Mouse (Mus musculus) kidney, adult 18-20 months (tissue): Measurements from ENCODE around the gene Prr15l.

Experiments used
- DNase-seq: peaks from one replicate; pipeline ENCODE4 v3.0.0; 2021

The Prr15l gene

GRCm38 (mm10) chr11:96924861-96925260 is 3.0 kb upstream of the Prr15l start:
- DNase-seq, result no peak

DNA sequence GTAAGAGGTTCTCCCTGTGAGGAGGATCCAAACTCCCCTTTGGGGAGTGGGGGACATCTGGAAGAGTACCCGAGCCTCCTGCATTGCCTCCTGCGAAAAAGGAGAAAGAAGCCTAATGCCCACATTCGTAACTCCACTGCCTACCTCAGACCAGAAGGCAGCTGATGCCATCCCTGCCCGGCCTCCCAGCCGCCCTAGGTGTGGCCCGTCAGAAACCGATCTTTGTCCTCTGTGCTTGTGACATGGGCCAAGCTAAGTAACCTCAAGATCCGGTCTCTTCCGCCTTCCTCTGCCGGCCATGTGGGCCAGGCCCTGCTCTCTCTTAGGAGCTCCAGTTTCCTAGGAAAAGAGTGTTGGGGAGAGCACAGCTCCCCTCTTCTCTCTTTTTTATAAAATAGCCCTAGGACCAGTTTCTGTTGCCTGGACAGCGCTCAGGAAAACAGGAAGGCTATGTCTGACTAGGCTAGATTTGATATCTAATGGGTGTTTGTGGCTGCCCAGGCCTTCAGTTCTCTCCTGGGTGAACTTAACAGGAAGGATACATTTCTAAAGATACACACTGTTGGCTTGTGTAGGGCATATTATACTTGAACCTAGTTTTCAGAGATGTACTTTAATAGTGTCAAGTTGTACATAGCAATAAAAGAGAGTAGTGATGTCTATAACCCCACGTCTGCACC is 2.3 kb upstream of the Prr15l start:
- no peak for DNase-seq

GRCm38 (mm10) chr11:96926587-96926986 is 1.3 kb upstream of the Prr15l start:
- no peak for DNase-seq

DNA sequence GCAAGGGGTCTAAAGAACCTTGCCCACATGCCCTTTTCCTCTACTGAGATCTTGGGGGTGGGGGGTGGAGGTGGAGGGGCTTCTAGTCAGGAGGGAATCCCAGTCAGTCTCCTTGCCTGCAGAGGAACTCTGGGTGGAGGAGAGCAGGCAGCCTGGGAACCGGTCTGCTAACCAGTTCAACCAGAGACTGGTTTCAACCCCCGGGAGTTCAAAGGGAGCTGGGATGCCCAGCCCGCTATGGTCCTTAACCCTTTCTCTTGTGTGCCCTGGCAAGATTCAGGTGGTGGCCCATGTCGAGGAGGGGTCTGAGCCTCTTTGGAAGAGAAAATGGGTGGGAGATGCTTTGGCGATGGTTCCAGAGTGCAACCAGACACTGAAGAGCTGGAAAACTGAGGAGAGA is 787 bp downstream of the Prr15l start:
- DNase-seq, result no peak

DNA sequence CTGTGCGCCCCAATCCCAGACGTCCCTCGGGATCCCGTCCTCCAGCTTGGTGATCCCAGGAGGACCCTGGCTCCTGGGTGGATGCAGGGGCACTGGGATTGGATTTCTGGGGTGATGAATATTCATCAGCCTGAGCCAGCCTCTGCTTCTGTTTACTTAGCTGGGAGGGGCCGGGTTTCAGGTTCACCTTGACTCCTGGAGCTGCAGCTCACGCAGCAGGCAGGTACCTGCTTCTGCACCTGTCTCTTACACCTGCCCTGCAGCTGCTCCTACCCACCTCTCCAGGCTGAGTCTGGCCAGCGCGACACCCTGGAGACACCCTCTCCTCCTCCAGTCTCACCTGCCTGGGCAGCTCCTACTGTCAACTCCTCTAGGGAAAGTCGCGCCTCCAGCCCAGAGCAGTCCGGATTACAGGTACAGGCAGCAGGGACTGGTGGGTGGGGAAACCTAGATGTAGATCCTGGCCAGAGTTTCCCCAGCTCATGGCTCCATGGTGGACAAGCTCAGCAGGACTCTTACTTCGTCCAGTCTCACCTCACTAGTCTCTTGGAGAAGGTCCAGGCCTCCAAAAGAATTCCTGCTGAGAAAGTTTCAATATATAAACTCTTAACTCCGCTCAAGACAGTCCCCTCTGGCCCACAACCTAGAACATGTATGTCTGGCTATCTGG is 1.3 kb downstream of the Prr15l start:
- DNase-seq, result peak; percentile 86

- peak; percentile 78 for DNase-seq
Measured at GRCm38 (mm10) chr11:96929766-96930331, 1.9 kb downstream of the Prr15l start.

DNA sequence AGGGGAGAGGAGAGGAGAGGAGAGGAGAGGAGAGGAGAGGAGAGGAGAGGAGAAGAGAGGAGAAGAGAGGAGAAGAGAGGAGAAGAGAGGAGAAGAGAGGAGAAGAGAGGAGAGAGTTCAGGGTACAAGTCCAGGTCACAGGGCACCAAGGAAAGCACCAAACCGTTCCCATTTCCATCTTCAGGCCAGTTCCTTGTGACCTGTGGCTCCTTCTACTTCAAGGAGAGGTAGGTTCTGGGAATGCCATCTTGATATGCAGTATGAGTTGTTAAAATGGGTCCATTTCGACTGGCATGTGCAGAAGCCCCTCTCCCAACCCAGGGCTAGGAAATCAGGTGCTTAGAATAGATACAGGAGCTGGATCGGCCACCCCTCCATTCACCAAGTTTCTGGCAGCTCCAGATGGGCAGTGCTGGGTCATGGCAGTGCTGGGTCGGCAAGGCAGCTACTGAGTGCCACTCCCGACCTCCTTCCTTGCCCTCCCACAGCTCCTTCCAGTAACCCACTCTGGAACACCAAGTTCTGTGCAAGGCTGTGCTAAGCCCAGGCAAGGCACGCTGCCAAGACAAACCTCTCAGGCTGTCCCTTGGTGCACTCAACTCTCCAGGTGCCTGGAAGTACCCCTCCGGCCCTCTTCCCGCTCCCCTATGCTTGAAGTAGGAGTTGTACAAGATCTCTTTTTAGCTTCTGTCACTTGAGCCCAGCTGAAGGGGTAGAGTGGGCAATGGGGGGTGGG is 3.6 kb downstream of the Prr15l start:
- DNase-seq, result peak; percentile 85

DNA sequence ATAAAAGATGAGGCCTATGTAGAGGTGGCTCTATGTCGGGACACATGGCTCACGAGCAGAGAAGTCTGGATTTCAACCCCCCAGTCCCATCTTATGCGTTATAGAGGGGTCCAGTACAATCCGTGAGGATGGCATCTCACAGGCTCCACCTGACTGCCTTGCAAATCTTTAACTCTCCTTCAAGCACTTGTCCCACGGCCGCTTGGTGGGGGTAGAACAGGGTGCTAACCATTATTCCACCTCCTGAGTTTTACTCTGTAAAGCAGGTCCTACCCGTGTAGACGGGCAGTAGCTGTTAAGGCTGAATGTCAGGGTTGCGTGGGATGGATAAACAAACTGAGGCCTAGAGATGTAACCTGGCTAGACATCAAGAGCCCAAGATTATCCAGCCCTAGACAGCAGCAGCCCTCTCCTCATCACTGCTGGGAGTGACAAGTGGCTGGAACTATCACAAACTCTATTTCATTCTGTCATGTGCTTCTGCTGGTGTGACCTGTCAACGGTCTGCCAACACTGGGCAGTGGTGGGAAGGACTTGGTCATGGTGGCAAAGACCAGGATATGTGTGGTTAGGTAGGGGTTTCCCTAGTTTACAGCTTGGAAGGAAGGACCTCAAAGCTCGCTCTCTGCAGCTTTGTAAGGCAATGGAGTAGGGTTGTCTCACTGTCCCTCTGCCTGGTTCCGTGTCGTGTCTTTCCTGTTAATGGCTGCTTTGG is 5.8 kb downstream of the Prr15l start:
- DNase-seq, result peak; percentile 49

DNA sequence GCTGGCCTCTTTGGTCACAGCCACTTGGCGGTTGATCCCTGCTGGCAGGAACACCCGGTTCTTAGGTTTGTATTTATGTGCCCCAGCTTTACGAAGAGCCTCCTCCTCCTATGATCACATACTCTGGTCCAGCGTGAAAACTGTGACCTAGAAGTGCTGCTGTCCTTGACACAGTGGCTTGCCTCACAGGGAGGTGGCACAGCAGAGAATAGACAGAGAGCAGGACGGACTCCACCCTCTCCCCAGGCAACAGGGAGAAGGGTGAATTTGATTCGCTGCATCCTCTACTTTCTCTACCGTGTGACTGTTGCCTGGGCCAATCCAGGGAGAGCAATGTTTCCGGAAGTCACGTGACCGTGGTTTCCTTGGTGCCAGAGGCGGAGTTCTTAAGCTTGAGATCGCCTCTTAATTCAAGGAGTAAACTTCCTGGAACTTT is 7.0 kb downstream of the Prr15l start:
- DNase-seq, result peak; percentile 86

DNA sequence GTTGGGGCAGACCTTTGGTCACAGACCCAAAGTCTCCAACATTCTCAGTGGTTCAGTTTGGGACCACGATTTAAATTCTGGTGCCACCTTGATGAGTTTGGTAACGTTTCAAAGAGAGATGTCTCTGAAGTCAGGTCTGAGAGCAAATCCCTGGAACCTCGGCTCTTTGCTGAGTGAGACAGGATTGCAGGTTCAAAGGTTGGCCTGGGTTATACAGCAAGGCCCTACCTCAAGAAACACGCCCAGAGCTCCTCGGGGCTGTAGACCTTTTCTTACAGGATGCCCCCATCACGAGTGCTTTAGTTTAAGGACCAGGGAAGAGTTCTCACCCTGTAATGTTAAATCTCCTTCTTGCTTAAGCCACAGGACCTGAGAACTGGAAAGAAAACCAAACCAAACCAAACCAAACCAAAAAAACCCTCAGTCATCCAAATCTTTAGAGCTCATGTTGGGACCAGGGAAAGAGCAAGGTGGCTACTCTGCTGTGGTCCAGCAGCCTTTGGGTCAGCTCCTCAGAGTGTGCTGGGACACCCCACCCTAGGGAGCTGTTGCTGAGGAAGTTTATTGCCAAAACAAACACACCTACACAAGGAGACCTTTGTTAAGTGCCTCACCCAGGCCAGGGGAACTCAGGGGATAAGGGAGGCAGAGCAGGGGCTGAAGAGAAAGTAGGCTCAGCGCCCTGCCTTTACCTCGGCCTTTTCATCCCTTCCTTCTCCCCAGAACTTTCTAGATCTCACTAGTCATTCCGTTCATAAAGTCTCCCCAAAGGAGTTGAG is 8.2 kb downstream of the Prr15l start:
- DNase-seq, result no peak

DNA sequence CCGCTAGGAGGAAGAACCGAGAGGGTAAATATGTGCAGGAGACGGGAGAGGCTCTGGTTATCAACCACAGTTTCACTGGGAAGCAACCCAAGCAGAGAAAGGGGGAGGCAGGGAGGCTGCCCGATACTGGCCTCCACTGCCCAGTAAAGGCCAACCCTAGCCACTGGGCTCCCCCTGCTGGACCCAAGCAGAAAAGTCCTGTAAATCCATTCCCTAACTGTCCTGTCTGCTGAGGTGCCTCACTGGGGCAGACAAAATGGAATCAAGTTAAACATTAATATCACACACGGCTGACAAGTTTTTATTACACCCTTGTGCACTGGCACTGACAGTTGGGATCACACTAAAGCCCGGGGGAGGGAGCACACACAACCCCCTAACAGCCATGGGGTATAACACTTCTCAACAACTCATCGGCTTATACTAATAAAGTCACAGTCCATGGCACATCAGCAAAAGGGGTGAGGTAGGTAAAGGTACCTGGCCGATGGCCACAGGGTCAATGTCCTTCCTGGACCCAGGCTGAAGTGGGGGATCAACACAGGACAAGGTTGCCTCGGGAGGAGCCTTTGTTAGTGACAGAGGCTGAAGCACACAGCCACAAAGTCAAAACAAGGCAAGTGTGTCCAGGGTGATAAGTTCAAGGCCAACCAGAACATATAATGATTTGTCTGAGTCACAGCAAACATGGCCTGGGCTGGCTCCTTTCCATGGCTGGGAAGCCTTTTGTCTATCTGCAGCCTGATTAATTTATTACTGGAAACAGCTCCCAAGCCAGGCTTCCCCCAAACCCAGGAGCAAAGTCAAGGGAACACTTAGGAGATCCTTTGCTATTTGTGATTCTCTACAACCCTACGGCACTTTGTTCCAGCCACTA is 9.9 kb downstream of the Prr15l start:
- peak; percentile 87 for DNase-seq

GRCm38 (mm10) chr11:96938426-96938800 is 10.5 kb downstream of the Prr15l start:
- no peak for DNase-seq

- no peak for DNase-seq
Measured at GRCm38 (mm10) chr11:96940578-96941465, 12.9 kb downstream of the Prr15l start.

DNA sequence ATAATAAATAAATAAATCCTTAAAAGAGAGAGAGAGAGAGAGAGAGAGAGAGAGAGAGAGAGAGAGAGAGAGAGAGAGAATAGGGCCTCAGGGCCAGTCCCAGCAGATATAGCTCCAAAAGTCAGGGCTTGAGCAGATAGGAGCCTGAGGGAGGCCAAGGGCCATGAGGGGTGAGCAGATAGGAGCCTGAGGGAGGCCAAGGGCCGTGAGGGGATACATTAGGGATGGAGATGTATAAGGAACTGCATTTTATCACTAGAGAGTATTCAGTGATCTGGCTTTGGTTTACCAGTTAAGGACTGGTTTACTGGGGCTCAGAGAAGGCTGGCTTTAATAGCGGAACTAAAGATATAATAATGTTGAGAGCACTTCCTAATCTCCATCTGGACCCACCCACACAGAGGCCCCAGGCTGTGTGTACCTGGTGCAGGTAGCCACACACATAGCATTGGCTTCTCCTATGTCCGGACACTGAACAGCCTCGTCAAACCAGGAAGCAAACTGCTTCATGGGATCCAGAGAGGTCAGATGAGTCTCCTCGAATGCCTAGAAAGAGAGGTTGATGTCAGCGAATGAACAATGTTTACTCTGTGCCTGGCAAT is 14.2 kb downstream of the Prr15l start:
- no peak for DNase-seq

DNA sequence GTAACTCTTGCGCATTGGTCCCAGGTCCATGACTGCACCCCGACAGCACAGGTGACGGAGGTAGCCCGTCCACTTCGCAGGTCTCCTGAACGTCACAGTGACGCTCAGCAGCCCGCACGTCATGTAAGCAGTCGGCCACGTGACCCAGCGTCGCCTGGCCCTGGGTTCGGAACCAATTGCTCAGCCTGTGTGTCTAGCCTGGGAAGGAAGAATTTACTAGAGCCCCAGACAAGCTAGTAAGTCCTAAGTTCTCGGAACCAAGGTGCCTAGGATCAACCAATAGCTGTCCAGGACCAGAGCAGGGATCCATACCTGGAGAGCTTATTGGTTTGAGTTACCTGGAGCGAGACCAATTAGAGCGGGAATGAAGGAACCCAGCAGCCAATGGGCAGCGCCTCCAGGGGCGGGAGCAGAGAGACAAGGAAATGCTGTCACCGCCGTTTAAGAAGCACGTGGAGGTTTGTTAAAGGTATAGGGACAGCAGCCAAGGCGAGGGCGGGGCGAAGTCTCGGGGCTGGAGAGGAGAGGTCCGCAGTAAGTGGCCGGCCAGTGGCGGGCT is 15.9 kb downstream of the Prr15l start, which contains the start of gene Pnpo:
Gene Pnpo (minus strand): TSS at position 241 of the 559 bp plus-strand sequence.
- DNase-seq, result peak; percentile 92

- DNase-seq, result no peak
Measured at GRCm38 (mm10) chr11:96944844-96945580, 17.1 kb downstream of the Prr15l start.

- DNase-seq, result no peak
Measured at GRCm38 (mm10) chr11:96946498-96946897, 18.6 kb downstream of the Prr15l start.

DNA sequence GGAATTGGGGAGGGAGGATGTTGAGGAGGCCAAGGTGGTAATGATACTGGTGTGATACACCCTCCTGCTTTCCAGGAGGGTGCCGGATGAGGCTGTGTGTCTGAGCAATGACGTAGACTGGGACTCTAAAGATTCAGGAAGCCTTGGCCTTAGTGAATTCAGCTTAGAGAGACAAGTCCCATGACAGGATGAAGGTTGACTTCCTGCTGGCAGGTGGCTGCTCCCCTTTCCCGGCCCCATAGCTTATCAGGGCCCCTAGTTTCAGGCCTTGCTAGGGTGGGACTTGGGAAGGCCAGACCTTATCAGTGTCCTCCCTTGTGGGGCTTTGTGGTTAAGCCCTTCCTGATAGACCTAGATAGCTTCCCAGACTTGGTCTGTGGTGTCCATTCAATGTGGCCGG is 19.9 kb downstream of the Prr15l start:
- DNase-seq, result no peak
